Mouse (Mus musculus): ENCODE data around the gene Olfr299. TPM values are rescaled to one million over a fixed set of nuclear protein-coding genes. Genes with fewer than 3 reads are reported as not detected.

Olfr299 gene
- not detected for total RNA-seq (2021)
- long read RNA-seq, experiment 1: 0 reads
- long read RNA-seq, experiment 2: 0 reads

DNA sequence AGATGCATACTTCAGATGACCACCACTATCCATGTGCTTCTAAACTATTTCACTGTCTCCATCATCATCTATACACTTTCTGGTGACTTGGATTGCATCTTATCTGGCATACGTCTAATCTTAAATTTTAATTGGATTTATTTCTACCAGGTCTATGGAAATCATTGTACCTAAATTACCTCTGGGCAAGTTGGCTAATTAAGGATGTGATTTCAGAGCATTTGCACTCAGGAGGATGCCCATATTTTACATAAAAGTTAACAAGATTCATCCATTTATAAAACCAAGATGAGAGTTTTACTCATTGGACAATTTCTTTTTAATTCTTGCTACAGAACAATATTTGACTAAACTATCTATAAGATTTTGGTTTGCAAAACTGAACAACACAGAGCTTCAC is at the start of gene Olfr299:
TSS of gene Olfr299 (plus strand) at position 301 of the 400 bp plus-strand sequence.
- DNase-seq: no peak

GRCm38 (mm10) chr7:86492384-86492783 is 32.7 kb downstream of the Olfr299 start, which contains the start of gene Olfr298:
TSS of gene Olfr298 (minus strand) at chr7:86492484.
- DNase-seq: no peak

Other genes with a start within 250 kb of the Olfr299 start
- gene Vmn2r76, start 213.6 kb upstream of the Olfr299 start, total RNA-seq (2021): not detected
- not detected for gene Olfr310, start 182.7 kb upstream of the Olfr299 start, total RNA-seq (2021)
- not detected for gene Olfr309, start 146.2 kb upstream of the Olfr299 start, total RNA-seq (2021)
- not detected for gene Olfr308, start 134.3 kb upstream of the Olfr299 start, total RNA-seq (2021)
- gene Olfr307, start 122.3 kb upstream of the Olfr299 start, total RNA-seq (2021): not detected
- not detected for gene Olfr305, start 93.0 kb upstream of the Olfr299 start, total RNA-seq (2021)
- not detected for gene Olfr304, start 73.3 kb upstream of the Olfr299 start, total RNA-seq (2021)
- gene Olfr303, start 62.1 kb upstream of the Olfr299 start, total RNA-seq (2021): not detected
- not detected for gene Olfr301, start 56.1 kb upstream of the Olfr299 start, total RNA-seq (2021)
- gene Olfr298, start 32.6 kb downstream of the Olfr299 start, total RNA-seq (2021): not detected
- not detected for gene Olfr297, start 60.0 kb downstream of the Olfr299 start, total RNA-seq (2021)
- not detected for gene Olfr295, start 123.9 kb downstream of the Olfr299 start, total RNA-seq (2021)
- gene Olfr294, start 156.7 kb downstream of the Olfr299 start, total RNA-seq (2021): not detected
- gene Olfr293, start 189.1 kb downstream of the Olfr299 start, total RNA-seq (2021): not detected
- gene Olfr292, start 228.4 kb downstream of the Olfr299 start, total RNA-seq (2021): not detected

All from adrenal gland, postnatal 36 days (tissue).